Mouse (Mus musculus): Measurements from ENCODE around the gene Smu1.

- TF ChIP-seq EP300 (IDR thresholded peaks at IDR 0.05; ENCODE audit: low read depth) (no peak), CTCF (IDR thresholded peaks at IDR 0.05; ENCODE audit: low read depth) (no peak)
Measured at GRCm38 (mm10) chr4:40795761-40796160, 38.0 kb upstream of the Smu1 start.

Measured in heart, postnatal 0 days (tissue).